Mouse (Mus musculus) lung, postnatal 25 days (tissue): Measurements from ENCODE around the gene Mxra7.
"Not testable (repeated sequence)": the region's sequence is repeated elsewhere in the genome, so short reads cannot be mapped to it uniquely, and the experiment has no call there.

Experiments
- DNase-seq: peaks from one replicate; pipeline ENCODE4 v3.0.0; 2022; ENCODE audit warnings: low spot score

Mxra7 gene

DNA sequence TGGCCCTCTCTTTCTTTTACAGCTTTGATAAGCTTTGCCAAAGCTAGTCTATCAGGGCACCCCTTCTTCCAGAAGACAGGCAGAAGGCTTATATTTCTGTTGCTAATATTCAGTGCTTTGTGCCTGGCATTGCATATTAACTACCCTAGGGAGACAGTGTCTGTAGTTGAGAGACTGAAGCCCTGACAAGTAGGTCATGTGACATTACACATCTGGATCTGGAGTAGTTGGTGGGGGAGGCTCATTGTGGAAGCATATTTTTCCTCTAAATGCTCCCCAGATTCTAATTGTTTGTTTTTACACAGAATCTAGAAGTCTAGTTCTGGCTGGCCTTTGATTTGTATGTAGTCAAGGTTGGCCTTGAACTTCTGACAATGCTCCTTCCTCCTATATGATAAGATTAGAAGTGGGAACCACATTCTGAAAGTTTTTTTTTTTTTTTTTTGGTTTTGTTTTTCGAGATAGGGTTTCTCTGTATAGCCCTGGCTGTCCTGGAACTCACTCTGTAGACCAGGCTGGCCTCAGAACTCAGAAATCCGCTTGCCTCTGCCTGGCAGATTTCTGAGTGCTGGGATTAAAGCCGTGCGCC, 18.8 kb upstream of the Mxra7 start:
- DNase-seq: no peak

DNA sequence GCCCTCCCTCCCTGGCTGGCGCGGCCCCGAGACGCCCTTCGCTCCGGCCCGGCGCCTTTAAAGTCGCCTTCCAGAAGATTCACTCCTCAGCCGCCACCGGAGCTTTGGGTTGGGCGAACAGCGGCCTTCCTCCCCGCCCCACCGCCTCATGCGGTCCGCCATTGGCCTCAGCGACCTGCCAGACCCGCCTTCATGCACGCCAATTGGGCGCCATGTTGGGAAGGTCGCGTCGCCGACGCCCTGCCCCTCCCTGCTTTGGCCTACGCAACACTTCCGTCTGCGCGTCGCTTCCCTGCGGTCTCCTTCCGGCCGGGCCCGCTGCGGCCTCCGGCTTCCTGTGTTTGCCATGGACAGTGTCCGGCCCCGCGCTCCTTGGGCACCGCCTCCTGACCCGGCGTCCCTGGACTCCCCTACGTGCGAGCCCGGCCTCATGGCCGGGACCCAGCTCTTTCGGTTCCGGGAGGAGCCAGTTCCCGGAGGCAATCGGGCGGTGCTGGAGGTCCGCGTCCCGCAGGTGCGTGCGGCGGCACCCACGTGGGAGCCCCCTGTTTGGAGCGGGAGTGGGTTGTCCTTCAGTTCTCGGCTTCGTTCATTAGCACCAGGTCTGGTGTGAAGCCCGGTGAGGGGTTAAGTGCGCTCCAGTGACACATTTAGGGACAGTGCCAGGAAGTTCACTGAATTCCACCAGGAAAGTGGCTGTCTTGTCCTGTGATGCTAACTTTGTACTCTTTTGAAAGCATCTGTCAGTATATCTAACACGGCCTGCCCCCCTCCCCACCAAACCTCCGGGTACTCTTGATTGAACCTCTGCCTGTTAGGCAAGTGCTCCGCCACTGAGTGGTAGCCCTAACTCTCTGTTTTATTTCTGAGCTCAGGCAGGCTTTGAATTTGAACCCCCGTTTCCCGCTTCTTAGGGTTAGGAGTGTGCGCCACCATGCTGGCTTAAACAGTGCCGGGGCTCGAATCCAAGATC, 15.7 kb upstream of the Mxra7 start, which contains the start of the genes Mettl23 and Jmjd6:
Gene Mettl23 (plus strand): TSS at position 18 of the 973 bp plus-strand sequence.
Gene Jmjd6 (minus strand): TSS at position 189 of the 973 bp plus-strand sequence.
- DNase-seq: peak; percentile 99

DNA sequence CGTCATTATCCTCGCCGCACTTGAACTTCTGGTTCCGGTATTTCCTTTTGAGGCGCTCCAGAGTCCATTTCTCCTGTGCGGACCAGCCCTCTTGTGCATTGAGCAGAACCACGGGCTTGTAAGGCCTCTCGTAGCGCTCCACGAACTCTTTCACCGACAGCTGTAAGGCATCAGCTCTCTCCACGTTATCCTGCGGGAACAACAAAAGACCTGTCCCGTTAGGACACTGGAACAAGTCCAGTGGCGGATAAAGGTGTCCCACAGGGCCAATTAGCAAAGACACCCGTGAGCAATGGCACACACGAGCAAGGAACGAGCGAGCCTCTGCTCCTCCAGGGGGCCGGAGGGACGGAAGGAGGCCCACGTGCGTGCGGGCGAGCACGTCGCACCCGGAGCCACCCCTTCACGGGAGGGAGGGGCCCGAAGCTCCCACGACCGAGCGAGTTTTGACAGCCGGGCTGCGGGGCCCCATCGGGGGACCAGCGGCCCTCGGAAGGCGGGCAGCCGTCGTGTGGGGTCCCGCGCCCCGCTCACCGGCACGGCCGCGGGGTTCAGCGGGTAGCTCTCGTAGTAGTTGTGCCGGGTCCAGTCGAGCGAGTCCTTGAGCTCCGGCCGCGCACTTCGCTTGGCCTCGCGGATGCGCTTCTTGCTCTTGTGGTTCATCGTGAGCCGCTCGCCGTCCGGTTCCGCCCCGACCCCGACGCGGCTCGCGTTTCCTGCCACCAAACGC, 14.8 kb upstream of the Mxra7 start:
- peak; percentile 67 for DNase-seq

DNA sequence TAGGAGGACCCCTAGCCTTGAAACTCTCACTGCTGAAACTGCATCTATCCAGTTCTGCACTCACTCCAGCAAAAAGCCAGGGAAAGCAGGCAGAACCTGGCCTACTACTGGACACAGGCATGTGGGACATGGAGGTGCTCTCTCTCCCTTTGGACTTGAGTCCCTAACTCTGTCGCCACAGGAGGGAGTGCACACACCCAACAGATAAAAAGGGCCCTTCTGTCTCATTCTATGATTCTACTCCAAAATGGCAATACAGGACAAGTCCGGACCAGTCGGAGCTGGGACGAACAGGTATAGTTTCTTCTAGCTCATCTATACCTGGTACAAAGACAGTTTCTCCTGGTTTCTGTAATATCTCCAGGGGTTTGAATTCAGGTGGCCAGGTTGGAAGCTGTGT, 12.9 kb upstream of the Mxra7 start:
- no peak for DNase-seq

DNA sequence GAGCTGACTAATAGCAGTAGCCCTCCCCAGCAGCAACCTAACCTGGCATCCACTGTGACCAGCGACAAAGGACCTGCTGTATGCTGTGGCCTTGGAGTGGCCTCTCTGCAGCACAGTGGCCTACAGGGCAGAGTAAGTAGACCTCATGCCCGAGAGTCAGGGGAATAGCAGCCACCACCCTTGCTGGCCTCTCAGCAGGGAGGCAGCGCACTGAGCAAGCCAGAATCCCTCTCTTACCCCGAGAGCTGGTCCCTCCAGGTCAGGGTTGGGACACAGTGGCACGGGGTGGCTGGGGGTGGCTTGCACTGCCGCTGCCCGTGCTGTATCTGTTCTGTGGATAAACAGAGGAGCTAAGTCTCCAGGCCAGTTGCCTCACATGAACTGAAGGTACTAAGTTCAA, 11.8 kb upstream of the Mxra7 start:
- no peak for DNase-seq

DNA sequence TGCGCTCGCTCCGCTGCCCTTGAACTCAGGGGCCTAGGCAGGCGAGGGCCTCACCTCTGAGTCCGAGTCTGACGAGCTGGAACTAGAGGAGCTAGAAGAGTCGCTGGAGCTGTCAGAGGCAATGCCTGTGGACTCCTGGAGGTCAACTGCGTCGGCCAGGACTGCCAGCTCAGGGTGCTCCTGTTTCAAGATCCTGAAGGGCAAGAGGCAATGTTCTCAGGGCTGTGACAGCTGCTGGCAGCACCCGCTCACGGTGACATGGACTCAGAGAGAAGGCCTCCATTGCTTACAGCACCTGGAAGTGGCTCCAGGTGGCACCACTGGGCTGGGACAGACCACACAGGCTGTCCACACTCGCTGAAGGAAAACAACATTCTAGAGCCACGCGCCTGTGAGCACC, 11.1 kb upstream of the Mxra7 start:
- DNase-seq: no peak

DNA sequence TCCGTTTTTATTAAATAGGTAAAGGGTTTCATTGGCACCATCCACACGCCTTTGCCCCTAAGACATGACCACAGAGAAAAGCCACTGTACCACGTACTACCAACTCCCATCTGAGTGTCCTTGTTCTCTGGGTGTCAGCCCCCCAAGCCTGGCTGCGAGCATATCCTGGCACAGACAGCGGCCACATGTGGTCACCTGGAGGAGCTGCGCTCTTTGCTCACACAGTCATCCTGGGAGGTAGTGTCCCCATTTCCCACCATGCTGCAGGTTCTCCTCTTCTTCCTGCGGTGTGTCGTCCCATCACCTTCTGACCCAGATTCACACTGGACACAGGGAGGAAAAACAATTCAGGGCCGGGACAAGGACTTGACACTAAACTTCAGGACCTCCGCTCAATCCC, 9.6 kb upstream of the Mxra7 start:
- DNase-seq: no peak

DNA sequence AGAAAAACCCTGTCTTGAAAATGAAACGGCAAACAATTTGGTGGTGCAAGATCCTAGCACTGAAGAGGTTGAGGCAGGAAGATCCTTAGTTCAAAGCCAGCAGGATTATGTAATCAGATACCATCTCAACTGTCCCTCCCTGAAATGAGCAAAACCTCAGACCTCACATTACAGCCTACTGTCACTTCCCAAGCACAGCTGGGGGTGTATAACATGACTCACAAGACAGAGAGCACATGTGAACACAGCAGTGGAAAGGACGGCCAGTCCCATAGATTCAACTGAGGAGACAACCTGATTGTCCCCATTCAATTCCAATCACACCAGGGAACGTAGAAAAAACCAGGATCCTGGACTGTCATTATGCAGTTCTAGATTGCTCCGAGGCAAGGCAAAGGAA, 8.4 kb upstream of the Mxra7 start:
- no peak for DNase-seq

DNA sequence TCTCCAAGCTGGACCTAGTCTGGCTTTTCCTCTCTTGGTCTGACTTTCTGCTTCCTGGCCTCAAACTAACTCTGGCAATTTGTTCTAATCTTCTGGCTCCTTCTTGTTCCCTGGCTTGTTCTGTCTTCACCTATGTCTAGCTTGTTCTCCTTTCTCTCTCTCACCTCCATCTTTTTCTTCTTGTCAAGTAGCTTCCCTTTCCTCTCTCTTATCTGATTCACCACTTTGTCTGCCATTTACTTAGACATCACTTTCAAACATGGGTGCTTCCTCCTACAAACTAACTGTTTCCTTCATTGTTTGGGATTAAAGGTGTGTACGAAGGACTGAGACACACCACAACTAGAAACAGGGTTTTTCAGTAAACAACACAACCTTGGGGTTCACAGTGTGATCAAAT, 7.1 kb upstream of the Mxra7 start:
- DNase-seq: no peak

DNA sequence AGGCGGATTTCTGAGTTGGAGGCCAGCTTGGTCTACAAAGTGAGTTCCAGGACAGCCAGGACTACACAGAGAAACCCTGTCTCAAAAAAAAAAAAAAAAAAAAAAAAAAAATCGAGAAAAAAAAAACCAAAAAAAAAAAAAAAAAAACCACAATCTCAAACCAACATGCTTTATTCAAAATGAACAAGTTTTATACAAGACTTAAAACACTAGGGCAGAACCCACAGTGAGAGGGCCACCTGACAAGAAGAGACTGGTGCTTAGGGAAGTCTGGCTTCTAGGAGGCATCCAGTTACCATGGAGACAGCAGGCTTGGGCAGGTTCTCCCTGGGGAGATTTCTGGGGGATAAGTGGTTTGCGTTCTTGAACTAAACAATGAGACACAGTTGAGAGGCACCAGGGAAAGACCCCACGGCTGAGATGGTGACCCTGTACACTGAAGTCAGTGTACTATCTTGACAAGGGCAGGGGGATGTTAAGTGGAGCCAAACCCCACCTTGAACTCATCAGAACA, 4.4 kb upstream of the Mxra7 start:
- no peak for DNase-seq

DNA sequence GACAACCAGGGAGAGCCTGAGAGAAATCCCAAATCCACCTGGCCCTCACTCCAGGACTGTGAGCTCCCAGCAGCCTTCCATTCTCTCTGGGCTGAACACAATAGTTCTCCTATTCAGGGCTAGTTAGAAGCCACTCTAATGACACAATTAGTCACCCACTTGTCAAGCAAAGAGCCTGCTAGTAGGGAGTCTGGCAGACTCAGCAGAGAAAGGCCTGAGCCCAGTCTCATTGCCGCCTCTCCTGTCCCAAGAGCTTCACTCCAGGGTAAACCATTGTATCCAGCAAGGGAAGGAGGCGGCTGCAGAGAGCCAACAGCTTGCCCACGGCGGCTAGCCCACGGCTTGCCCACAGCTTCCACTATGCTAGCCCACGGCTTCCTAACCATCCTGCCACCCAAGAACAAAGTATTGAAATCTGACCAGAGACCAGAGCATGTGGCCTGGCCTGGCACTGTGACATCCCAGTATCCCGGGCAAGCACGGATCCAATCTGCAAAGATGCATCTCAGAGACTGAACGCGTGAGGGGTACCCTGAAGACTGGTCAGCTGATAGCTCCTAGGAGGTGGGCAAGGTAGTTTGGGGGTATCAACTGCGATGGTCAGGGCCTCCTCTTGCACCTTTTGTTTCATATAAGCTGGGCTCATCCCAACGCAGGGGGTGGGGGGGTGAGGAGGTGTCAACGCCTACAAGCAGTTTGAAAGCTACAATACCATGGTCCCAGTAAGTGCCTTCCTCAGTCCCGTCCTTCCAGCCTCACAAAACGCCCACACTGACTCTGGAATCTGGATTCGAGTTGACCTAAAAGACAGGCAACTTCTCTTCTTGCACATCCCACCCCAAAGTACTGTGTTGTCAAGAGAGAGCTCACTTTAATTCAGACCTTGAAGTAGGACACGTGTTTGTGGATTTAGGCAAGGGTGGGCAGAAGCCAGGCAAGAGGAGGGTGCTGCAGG, 1.0 kb downstream of the Mxra7 start:
- DNase-seq: no peak

DNA sequence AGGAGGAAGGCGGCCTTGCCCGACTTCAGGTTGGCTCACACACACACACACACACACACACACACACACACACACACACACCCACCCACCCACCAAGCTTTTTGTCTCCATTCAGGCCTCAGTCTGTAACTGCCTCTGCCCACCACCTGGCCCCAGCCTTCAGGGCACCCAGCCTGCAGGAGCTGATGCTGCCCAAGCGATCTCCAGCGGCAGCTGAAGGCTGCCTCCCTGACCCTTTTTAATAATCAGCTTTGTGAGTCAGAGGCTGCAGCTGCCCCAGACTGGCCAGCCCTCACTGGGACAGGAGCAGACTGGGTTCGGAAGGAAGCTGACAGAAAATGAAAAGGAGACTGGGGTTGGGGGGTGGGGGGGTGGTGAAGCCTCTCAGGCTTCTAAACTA, 2.6 kb downstream of the Mxra7 start:
- DNase-seq: no peak

DNA sequence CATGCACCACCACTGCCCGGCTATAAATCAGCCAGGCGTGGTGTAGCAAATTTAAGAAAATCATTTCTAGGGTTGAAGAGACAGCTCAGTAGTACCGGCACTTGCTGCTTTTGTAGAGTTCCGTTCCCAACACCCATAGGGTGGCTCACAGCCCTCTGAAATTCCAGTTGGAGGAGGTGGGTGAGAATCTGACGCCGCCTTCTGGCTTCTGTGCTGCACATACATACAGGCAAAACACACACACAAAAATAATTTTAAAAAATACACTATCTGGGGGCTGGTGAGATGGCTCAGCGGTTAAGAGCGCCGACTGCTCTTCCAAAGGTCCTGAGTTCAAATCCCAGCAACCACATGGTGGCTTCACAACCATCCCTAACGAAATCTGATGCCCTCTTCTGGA, 4.0 kb downstream of the Mxra7 start:
- DNase-seq: not testable (repeated sequence)

DNA sequence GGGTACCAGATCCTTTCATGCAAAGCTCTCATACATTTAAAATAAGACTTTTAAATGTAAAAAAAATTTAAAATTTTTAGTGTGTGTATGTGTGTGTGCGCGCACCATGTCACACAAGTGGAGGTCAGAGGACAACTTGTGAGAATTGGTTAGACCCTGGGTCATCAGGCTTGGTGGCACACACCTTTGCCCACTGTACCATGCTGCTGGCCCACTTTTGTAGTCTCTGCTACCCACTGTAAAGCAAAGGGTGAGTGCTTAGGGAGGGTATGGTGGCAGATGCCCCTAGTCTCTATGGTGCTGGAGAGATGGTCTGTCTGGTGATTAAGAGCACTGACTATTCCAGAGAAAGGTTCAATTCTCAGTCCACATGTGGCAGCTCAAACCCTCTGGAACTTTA, 4.6 kb downstream of the Mxra7 start:
- no peak for DNase-seq

DNA sequence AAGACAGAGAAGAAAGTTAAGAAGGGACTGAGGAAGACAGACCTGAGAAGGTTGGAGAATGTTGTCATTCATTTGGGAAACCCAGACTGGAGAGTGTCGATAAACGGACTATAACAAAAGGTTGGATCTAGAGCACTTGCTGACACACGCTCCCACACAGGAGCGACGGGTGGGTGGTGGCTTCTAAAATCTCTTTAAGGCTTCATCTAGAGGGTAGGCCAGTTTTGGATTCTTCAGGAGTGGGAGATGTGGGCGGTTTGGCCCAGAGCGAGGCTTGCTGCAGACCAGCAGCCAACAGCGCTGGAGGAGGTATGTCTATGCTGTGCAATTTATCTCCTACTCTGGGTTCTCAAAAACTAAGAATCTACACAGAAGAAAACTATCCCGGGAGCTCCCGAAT, 5.2 kb downstream of the Mxra7 start:
- no peak for DNase-seq

DNA sequence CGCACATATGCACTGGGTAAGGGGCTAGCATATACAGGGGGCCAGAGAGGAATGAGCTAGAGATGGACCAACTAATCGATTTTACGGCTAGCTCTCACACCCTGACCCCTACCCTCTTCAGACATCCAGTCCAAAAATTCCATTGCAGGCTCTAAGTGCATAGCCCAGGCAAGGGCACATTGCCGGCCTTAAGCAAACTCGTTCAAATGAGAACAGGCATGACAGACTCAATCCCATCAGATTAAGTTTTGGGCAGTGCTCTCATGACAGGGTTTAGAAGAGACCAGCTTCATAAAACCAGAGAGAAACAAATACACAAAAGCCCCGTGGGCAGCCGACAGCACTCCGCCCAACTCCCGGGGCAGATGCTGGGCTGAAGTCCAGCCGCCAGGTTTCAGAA, 5.6 kb downstream of the Mxra7 start:
- no peak for DNase-seq

DNA sequence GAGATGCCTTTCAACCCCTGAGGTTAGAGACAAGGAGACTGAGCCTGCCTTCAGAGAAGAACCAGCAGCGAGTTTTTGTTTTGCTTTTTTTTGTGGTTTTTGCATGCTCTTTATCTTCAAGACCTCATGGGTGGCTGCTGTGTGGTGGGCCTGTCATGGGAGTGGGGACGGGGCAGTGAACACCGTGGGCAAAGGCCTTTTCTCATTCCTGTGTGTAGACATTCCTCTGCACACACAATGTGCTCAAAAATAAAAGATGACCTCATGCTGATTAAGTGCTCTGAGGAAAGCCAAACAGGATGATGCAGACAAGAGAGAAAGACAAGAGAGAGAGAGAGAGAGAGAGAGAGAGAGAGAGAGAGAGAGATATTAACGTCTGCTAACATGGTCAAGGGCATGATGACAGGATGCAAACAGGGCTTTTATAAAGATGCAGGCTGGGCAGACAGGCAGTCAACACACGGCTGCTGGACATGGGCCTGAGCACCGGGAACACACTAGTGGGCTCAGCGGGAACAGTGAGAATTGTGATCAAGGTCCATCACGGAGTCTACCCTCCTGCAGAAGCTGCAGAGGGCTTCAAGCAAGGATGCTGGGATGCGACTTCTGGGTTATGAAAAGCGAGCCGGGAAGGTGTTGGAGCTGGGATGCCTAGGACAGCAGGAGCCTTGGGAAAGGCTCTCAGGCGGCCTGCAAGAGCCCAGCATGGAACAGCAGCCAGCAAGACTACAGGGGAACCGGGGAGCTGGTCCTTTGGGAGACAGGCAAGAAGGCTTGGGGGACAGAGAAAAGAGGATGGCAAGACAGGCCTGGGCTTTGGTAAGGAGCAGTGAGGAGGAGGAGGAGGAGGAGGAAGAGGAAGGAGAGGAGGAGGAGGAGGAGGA, 6.5 kb downstream of the Mxra7 start:
- DNase-seq: peak; percentile 57

DNA sequence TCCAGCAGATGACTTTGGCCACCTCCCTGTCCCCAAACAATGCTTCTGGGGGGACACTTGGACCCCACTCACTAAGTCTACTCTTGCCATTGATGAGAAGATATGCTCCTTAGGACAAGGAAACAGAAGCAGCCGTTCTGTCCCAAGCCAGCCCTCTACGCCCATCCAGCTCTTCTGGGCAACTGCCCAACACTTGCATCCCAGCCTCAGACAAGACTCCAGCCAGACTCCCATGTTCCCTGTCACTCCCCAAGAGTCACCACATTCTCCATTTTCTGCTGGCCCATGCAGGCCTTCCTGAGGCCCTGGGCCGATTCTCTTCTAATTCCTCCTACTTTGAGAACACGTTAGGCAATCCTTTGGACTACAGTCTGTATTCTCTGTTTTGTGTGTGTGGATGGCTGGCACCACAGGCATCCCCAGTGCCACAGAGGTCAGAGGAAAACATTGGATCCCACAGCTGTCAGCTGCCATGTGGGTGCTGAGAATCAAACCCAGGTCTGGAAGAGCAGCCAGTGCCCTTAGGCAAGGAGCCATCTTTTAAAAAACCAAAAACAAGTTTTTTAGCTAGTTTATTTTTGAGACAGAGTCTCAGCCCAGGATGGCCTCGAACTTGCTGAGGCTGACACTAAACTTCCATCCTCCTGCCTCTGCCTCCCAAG, 7.8 kb downstream of the Mxra7 start:
- DNase-seq: no peak

DNA sequence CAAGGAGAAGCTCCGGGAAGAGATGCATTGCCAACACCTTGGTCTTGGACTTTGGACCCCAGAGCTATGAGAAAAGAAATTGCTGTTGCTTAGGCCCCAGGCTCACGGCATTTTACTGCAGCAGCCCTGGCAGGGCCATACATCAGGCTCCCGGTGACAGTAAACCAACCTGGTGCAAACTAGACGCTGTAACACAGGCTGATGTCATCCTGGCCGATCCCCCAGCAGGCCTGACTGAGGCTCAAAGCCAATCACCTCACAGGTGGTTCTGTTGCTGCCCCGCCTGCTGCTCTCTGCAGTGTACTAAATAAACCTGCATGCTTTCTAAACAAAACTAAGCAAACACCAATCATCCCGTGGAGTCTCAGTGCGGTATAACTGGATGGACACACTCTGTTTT, 9.1 kb downstream of the Mxra7 start:
- DNase-seq: no peak

DNA sequence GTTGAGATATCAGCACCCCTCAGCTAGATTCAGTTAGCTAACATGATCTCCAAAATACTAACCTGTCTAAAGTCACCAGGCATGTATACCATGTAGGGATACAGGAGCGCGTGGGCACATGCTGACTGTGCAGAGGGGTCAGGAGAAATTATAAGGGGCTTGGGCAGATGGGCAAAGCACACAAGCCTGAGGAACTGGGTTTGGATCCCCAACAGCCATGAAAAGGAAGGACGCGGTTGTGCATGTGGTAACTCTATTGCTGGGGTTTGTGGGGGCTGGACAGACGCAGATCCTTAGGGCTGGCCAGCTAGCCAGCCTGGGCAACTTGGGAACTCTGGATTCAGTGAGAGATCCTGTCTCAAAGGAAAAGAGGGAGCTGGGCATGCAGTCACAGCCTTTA, 10.3 kb downstream of the Mxra7 start:
- DNase-seq: no peak
